Mouse (Mus musculus) hindbrain, embryonic 13.5 days (tissue): Measurements from ENCODE around the gene Naglu. TPM values are rescaled to one million over a fixed set of nuclear protein-coding genes. Genes with fewer than 3 reads are reported as not detected.
A peak's percentile ranks its signal among the peaks of the same experiment; 100 is the strongest.

ENCODE experiments used
- ATAC-seq: fragments of 200-750 bp; cut with Nextera tagmentation; 2 replicates; pipeline ENCODE4 v1.8.0; 2017; ENCODE audit warnings: moderate TSS enrichment; ENCODE audit not compliant: low FRiP score
- H3K27ac ChIP-seq: fragments of 300-500 bp; sonication (generic); 2 replicates; pipeline ENCODE4 v1.5.1; 2015; ENCODE audit warnings: inconsistent platforms, mild to moderate bottlenecking, moderate library complexity
- H3K27me3 ChIP-seq: fragments of 300-500 bp; sonication (generic); 2 replicates; pipeline ENCODE4 v1.6.1; 2015; ENCODE audit warnings: mild to moderate bottlenecking, inconsistent platforms
- H3K36me3 ChIP-seq: fragments of 300-500 bp; sonication (generic); 2 replicates; pipeline ENCODE4 v1.6.1; 2015; ENCODE audit warnings: mild to moderate bottlenecking, inconsistent platforms
- H3K4me1 ChIP-seq: fragments of 300-500 bp; sonication (generic); replicated peaks from 2 replicates; pipeline ENCODE4 v1.6.1; 2015; ENCODE audit warnings: inconsistent platforms
- H3K4me2 ChIP-seq: fragments of 300-500 bp; sonication (generic); 2 replicates; pipeline ENCODE4 v1.6.1; 2015; ENCODE audit warnings: inconsistent platforms, mild to moderate bottlenecking, moderate library complexity
- H3K4me3 ChIP-seq: fragments of 300-500 bp; sonication (generic); 2 replicates; pipeline ENCODE4 v1.5.1; 2015; ENCODE audit warnings: mild to moderate bottlenecking, inconsistent platforms
- H3K9ac ChIP-seq: fragments of 300-500 bp; sonication (generic); 2 replicates; pipeline ENCODE4 v1.6.1; 2015; ENCODE audit warnings: mild to moderate bottlenecking, inconsistent platforms
- H3K9me3 ChIP-seq: fragments of 300-500 bp; sonication (generic); 2 replicates; pipeline ENCODE4 v1.6.1; 2016; ENCODE audit warnings: inconsistent platforms
- WGBS: fragments of 180-500 bp; shearing (Covaris S2); methylation state at CpG from one replicate; pipeline ENCODE4 v1.1.7; 2015; 5-methylcytosine and 5-hydroxymethylcytosine counted together
- polyA plus RNA-seq: library from polyadenylated mRNA; unstranded; fragments of >200 nt; fragmentation: Nextera tagmentation; extraction: Ambion mirVana; gene quantifications from 2 replicates; pipeline ENCODE4 v1.2.1, GENCODE M21; 2015

The Naglu gene
- 10.7 and 11.3 TPM in 2 replicates for polyA plus RNA-seq

- ATAC-seq = peak; percentile 90
These were observed at the start of gene Naglu for GRCm38 (mm10) chr11:101069391-101070188. Naglu (plus strand) TSS chr11:101070012.

GRCm38 (mm10) chr11:101023371-101023770, 46.4 kb upstream of the Naglu start:
- no peak overlapping the region for H3K4me3 ChIP-seq
- no peak overlapping the region for H3K4me2 ChIP-seq
- 85% methylated on average over 12 of the region's 12 CpGs for WGBS
- peaks cover 89% of the 10 kb centered on the region for H3K36me3 ChIP-seq
- no peaks in the 10 kb centered on the region for H3K27me3 ChIP-seq
- no peak overlapping the region for H3K9ac ChIP-seq
- ATAC-seq = no peak
- H3K4me1 ChIP-seq = no peaks in the 10 kb centered on the region
- no peak overlapping the region for H3K27ac ChIP-seq
- no peaks in the 10 kb centered on the region for H3K9me3 ChIP-seq

More at GRCm38 (mm10) chr11:101069391-101070188, at the start of gene Naglu:
- H3K9me3 ChIP-seq = no peaks in the 10 kb centered on the region
- peak within 1 kb of the TSS; percentile 81 for H3K4me3 ChIP-seq
- 0 out of 2 replicates have a peak, but pooled peaks cover 12% of the 10 kb centered on the region for H3K27me3 ChIP-seq
- H3K4me1 ChIP-seq = peaks cover 29% of the 10 kb centered on the region
- WGBS = 4% methylated on average over 35 of the region's 35 CpGs
- H3K27ac ChIP-seq = peak within 1 kb of the TSS; percentile 83
- peak within 1 kb of the TSS; percentile 95 for H3K4me2 ChIP-seq
- peak within 1 kb of the TSS; percentile 92 for H3K9ac ChIP-seq
- H3K36me3 ChIP-seq = no peaks in the 10 kb centered on the region

DNA sequence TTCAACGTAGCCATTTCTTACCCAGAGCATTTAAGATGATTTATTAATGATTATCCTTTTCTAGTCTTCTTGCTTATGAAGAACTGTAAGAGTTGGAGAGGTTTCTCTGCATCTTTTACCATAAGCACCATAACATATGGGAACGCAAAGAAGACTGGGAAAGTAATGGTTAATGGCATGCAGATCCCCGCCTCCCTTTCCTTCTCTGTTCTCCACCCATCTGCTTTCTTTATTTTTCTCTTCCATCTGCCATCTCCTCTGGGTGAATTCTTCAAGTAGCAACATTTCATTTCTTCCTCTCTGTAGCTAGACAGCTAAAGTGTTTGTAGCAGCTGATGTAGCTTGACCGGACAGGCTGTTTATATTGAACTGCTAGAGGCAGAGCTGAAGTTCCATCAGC, 45.8 kb upstream of the Naglu start:
- Histone ChIP-seq H3K27ac (no peak overlapping the region), H3K9me3 (no peaks in the 10 kb centered on the region), H3K9ac (no peak overlapping the region), H3K36me3 (peaks cover 89% of the 10 kb centered on the region), H3K27me3 (no peaks in the 10 kb centered on the region), H3K4me1 (no peaks in the 10 kb centered on the region), H3K4me2 (no peak overlapping the region), H3K4me3 (no peak overlapping the region)
- WGBS = 97% methylated on average over 4 of the region's 4 CpGs
- ATAC-seq = no peak

DNA sequence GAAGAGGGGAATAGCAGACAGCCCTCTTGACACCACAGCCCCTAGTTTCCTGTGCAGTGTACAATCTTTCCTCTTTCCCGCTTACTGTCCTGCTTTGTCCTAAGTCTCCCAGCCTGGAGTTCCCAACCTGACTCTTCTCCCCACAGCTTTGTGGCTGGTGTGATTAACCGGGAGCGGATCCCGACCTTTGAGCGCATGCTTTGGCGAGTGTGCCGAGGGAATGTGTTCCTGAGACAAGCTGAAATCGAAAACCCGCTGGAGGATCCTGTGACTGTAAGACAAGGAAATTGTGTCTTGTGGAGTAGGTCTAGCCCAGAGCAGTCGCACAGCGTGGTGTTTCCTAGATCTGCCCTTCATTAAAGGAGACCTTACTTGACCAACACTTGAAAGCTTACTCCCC, 42.7 kb upstream of the Naglu start:
- H3K27ac ChIP-seq = no peak overlapping the region
- H3K4me2 ChIP-seq = no peak overlapping the region
- H3K9ac ChIP-seq = no peak overlapping the region
- peaks cover 85% of the 10 kb centered on the region for H3K36me3 ChIP-seq
- H3K4me1 ChIP-seq = no peaks in the 10 kb centered on the region
- WGBS = 93% methylated on average over 11 of the region's 11 CpGs
- no peaks in the 10 kb centered on the region for H3K9me3 ChIP-seq
- ATAC-seq = no peak
- H3K27me3 ChIP-seq = no peaks in the 10 kb centered on the region
- H3K4me3 ChIP-seq = no peak overlapping the region

GRCm38 (mm10) chr11:101029320-101029719, 40.5 kb upstream of the Naglu start:
- no peak for ATAC-seq
- Histone ChIP-seq H3K36me3 (peaks cover 84% of the 10 kb centered on the region), H3K4me1 (no peaks in the 10 kb centered on the region), H3K27ac (no peak overlapping the region), H3K9me3 (no peaks in the 10 kb centered on the region), H3K9ac (no peak overlapping the region), H3K4me3 (no peak overlapping the region), H3K4me2 (no peak overlapping the region), H3K27me3 (no peaks in the 10 kb centered on the region)
- 91% methylated on average over 8 of the region's 8 CpGs for WGBS

DNA sequence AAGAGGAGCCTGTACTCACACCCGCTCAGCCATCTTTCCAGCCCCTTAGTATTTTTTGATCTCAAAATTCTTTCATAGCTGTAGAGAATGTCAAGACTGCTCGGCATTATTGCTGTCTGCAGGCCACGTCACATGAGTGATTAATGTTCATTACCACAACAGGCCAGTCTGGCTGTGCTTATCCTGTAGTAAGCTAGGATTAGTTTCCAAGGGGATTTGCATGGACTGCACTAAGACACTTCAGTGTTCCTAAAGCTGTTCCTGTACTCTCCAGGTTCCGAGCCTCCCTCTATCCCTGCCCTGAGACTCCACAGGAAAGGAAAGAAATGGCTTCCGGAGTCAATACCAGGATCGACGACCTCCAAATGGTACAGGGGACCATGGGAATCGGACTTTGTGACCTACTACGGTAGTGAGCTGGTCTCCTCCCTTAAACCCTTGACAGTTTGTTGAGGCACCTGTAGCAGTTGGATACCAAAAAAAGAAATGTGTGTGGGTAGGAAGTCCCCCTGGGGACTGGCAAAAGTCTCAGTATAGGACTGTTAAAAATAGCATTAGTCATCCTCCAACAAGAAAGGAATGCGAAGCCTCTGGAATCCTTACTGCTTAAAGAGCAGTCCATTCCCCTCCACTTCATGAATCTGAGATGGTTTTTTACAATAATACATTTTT, 39.5 kb upstream of the Naglu start:
- no peaks in the 10 kb centered on the region for H3K9me3 ChIP-seq
- no peak overlapping the region for H3K4me3 ChIP-seq
- no peaks in the 10 kb centered on the region for H3K27me3 ChIP-seq
- H3K9ac ChIP-seq = no peak overlapping the region
- no peak overlapping the region for H3K27ac ChIP-seq
- peaks cover 88% of the 10 kb centered on the region for H3K36me3 ChIP-seq
- no peak for ATAC-seq
- WGBS = 86% methylated on average over 10 of the region's 10 CpGs
- H3K4me1 ChIP-seq = no peaks in the 10 kb centered on the region
- H3K4me2 ChIP-seq = no peak overlapping the region

GRCm38 (mm10) chr11:101030808-101031156, 39.0 kb upstream of the Naglu start:
- Histone ChIP-seq H3K9ac (no peak overlapping the region), H3K27me3 (no peaks in the 10 kb centered on the region), H3K4me3 (no peak overlapping the region), H3K27ac (no peak overlapping the region), H3K9me3 (no peaks in the 10 kb centered on the region), H3K4me2 (no peak overlapping the region), H3K4me1 (no peaks in the 10 kb centered on the region), H3K36me3 (peaks cover 87% of the 10 kb centered on the region)
- WGBS = 92% methylated on average over 4 of the region's 4 CpGs
- ATAC-seq = no peak

- no peak for ATAC-seq
- Histone ChIP-seq H3K4me3 (no peak overlapping the region), H3K36me3 (peaks cover 88% of the 10 kb centered on the region), H3K27me3 (no peaks in the 10 kb centered on the region), H3K9me3 (no peaks in the 10 kb centered on the region), H3K4me1 (no peaks in the 10 kb centered on the region), H3K27ac (no peak overlapping the region), H3K4me2 (no peak overlapping the region), H3K9ac (no peak overlapping the region)
- WGBS = 91% methylated on average over 1 of the region's 1 CpGs
These were observed 38.3 kb upstream of the Naglu start for GRCm38 (mm10) chr11:101031470-101031869.

DNA sequence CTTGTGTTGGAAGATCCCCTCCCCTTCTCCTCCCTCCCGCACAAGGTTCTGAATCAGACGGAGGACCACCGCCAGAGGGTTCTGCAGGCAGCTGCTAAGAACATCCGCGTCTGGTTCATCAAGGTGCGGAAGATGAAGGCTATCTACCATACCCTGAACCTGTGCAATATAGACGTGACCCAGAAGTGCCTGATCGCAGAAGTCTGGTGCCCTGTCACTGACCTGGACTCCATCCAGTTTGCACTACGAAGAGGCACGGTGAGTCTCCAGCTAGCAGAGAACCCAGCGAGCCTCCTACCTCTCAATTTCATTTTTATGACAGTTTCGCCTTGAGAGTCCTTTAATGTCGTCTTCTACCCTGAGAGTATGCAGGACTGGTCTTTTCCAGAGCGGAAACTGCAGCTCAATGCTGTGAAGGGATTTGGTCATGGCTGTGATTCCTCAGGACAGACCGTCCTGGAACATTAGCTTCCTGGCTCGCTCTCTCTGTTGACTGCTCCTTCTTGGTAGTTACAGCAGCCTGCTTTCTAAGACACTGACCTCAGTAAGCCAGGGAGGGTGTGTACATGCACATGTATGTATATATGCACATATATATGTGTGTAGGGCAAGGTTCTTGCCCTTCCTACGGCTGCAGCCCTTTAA, 35.8 kb upstream of the Naglu start:
- WGBS = 95% methylated on average over 17 of the region's 17 CpGs
- no peak overlapping the region for H3K27ac ChIP-seq
- no peak for ATAC-seq

GRCm38 (mm10) chr11:101034614-101035327, 35.0 kb upstream of the Naglu start:
- 94% methylated on average over 8 of the region's 8 CpGs for WGBS
- peaks cover 91% of the 10 kb centered on the region for H3K36me3 ChIP-seq
- H3K4me3 ChIP-seq = no peak overlapping the region
- no peaks in the 10 kb centered on the region for H3K9me3 ChIP-seq
- no peaks in the 10 kb centered on the region for H3K4me1 ChIP-seq
- H3K27ac ChIP-seq = no peak overlapping the region
- no peaks in the 10 kb centered on the region for H3K27me3 ChIP-seq
- no peak overlapping the region for H3K9ac ChIP-seq
- ATAC-seq = no peak
- H3K4me2 ChIP-seq = no peak overlapping the region

More for the DNA sequence above, 35.8 kb upstream of the Naglu start:
- H3K4me3 ChIP-seq = no peak overlapping the region
- no peaks in the 10 kb centered on the region for H3K4me1 ChIP-seq
- no peak overlapping the region for H3K9ac ChIP-seq
- H3K9me3 ChIP-seq = no peaks in the 10 kb centered on the region
- H3K36me3 ChIP-seq = peaks cover 88% of the 10 kb centered on the region
- H3K4me2 ChIP-seq = no peak overlapping the region
- no peaks in the 10 kb centered on the region for H3K27me3 ChIP-seq

GRCm38 (mm10) chr11:101035328-101035695, 34.5 kb upstream of the Naglu start:
- Histone ChIP-seq H3K4me3 (no peak overlapping the region), H3K4me1 (no peaks in the 10 kb centered on the region), H3K27me3 (no peaks in the 10 kb centered on the region), H3K36me3 (peaks cover 92% of the 10 kb centered on the region), H3K9me3 (no peaks in the 10 kb centered on the region), H3K27ac (no peak overlapping the region), H3K4me2 (no peak overlapping the region), H3K9ac (no peak overlapping the region)
- ATAC-seq = no peak
- 85% methylated on average over 4 of the region's 4 CpGs for WGBS

GRCm38 (mm10) chr11:101037795-101038194, 32.0 kb upstream of the Naglu start:
- no peak overlapping the region for H3K27ac ChIP-seq
- no peak overlapping the region for H3K4me2 ChIP-seq
- no peaks in the 10 kb centered on the region for H3K27me3 ChIP-seq
- H3K9ac ChIP-seq = no peak overlapping the region
- H3K9me3 ChIP-seq = no peaks in the 10 kb centered on the region
- H3K36me3 ChIP-seq = peaks cover 89% of the 10 kb centered on the region
- WGBS = 79% methylated on average over 10 of the region's 10 CpGs
- no peaks in the 10 kb centered on the region for H3K4me1 ChIP-seq
- no peak overlapping the region for H3K4me3 ChIP-seq
- ATAC-seq = no peak
